Mouse (Mus musculus) layer of hippocampus, adult 11-12 months (tissue): ENCODE measurements around the gene Sh3tc1.

Experiments used
- DNase-seq: peaks from one replicate; pipeline ENCODE4 v3.0.0; 2022; ENCODE audit warnings: low spot score

Sh3tc1 gene

DNA sequence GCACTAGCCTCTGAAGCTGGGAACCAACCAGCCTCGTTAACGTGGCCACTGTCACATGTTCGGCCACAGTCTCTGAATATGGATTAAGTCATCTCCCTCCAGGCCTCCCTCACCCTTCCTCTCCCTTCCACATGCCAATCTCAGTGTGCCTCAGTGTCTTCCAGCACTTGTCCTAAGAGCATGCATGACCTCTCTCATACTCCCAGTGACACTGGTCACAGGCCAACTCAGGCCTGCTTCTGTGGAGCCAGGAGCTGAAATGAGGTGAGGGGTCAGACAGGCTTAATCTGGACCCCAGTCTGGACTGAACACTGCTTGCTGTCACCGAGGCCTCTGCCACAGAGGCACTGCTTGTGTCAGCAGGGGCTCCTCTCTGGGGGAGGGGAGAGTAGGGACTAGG, 53.5 kb downstream of the Sh3tc1 start:
- DNase-seq = no peak

- DNase-seq = no peak
Measured at GRCm38 (mm10) chr5:35685079-35685478, 54.7 kb downstream of the Sh3tc1 start.

- peak; percentile 71 for DNase-seq
Measured at GRCm38 (mm10) chr5:35680958-35681357, 58.8 kb downstream of the Sh3tc1 start.

DNA sequence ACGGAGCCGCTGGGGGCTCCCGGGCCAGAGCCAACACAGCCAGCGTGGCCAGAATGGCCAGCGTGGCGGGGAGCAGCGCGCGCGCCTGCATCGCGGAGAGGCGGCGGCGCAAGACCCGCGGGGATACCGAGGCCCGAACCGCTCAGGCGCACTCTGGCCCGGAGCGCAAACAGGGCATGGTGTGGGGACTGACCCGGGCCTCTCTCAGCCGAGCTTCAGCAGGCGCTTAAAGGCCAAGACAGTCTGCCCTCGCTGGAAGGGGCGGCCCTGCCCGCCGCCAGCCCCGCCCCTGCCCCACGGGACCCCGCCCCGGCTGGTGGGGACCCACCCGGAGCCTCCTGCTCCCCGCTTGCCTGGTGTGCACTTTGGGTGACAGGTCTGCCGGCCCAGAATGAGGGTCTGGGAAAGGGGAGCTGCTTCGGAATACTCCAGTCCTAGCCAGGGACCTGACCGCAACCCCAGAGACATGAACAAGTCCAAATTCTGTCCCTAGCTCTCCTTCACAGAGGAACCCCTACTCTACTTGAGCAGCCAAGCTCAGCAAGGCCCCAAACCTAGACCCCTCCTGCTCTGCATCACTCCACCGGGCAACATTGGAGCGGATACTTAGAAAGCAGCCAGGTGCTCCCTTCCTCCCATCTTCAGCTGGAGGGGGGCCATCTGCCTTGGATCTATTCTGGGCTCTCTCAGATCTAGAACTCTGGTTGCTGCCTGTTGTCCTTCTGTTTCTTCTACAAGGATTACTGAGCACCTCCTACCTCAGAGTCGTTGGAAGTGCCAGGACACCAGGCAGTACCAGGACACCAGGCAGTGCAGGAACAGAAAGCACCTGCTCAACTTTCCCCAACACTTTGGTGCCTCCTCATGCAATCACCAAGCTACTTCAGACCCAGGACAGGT, 60.3 kb downstream of the Sh3tc1 start, which contains the start of gene Htra3:
Gene Htra3 (minus strand): TSS at position 527 of the 900 bp plus-strand sequence.
- DNase-seq = peak; percentile 43

GRCm38 (mm10) chr5:35676964-35677363, 62.8 kb downstream of the Sh3tc1 start:
- DNase-seq = no peak

DNA sequence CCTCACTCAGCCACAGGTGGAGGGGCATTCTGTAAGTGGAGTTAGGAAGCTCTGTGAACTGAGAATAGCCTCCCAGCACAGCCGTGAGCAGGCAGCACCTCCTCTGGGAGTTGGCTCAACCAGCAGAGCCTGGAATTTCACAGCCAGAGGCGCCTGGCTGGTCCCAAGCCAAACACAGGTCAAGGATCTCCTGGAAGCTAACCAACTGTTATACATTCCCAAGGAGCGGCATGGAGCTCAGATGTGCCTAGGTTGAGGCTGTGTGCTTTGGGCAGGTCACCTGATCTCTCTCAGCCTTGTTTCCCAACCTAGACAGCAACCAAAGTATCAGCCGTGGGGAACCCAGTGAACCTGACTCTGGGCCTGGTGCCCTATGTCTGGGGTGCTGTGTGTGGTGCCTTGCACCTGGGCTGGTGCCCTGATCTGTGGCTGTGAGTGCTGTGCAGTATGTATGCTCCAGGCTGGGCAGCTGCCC, 65.7 kb downstream of the Sh3tc1 start:
- no peak for DNase-seq

GRCm38 (mm10) chr5:35673086-35673485, 66.7 kb downstream of the Sh3tc1 start:
- peak; percentile 78 for DNase-seq

- DNase-seq = no peak
Measured at GRCm38 (mm10) chr5:35672581-35672980, 67.2 kb downstream of the Sh3tc1 start.

GRCm38 (mm10) chr5:35671474-35671891, 68.3 kb downstream of the Sh3tc1 start:
- DNase-seq = peak; percentile 76

DNA sequence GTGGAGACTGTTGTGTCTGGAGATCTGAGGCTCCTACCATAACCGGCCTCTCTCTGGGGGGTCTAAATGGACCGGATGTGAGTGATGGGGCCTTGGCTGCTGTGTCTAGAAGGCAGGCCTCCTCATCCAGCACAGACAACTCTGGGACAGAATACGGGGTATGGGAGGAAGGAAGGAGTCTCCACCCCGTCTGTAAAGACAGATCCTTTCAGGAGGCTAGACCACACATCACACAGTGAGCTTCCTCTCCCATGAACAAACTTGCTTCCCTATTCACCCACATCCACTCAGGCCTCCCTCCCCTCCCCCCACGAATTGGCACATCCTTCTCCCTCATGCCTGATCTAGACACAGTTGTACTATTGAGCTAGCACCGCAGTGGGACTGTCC, 69.4 kb downstream of the Sh3tc1 start:
- DNase-seq = peak; percentile 73

DNA sequence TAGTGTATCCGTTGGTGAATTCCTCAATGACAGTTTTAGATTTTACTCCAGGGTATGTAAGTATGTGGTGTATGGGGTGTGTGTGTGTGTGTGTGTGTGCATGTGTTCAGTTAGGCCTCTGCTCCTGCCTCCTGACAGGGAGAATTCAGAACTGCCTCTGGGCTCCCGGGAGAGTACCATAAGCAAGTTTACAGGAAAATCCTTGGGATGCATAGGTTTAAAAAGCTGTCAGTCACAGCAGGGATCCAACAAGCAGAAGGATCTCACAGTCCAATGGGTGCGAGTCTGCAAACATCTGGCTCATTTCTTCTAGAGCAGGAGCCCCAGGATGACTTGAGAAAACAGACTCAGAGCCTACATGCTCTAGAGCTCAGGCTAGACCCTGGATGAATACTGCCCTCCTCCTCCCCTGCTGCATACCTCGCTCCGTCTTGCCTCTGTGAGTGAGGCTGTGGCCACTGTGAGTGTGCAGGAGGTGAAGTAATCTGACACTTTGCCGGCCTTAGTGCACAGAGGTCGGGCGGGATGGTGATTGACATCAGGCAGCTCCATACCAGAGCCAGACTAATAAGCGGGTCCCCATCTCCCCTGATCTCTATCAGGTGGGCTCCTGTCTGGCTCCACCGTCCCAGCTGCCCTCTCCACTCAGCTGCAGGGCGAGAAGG, 69.9 kb downstream of the Sh3tc1 start:
- no peak for DNase-seq

GRCm38 (mm10) chr5:35666152-35666551, 73.6 kb downstream of the Sh3tc1 start:
- no peak for DNase-seq

DNA sequence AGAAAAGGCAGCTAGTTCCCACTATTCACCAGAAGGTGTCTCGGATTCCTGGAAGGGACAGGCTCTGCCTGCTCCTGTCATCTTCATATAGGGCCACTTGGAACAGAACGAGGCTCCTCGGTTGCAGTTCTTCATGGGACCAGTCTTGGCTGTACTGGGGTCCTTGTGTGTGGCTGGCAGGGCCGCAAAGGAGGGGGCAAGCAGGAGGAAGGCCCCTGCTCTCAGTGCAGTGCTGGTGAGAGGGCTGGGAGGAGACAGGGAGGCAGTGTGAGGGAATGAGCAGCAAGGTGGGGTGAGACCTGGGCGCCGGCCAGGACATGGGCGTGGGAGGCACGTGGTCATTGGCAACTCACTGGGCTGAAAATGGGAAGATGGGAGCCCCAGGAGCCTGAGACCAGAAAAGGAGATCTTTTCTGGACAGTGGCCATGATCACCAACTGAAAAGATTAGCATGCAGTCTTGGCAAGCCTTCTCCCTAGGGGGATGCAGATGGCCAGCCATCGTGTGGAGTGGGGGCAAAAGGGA, 77.7 kb downstream of the Sh3tc1 start:
- DNase-seq = no peak

GRCm38 (mm10) chr5:35661210-35661609, 78.6 kb downstream of the Sh3tc1 start:
- DNase-seq = no peak

GRCm38 (mm10) chr5:35659503-35659902, 80.3 kb downstream of the Sh3tc1 start:
- DNase-seq = no peak

DNA sequence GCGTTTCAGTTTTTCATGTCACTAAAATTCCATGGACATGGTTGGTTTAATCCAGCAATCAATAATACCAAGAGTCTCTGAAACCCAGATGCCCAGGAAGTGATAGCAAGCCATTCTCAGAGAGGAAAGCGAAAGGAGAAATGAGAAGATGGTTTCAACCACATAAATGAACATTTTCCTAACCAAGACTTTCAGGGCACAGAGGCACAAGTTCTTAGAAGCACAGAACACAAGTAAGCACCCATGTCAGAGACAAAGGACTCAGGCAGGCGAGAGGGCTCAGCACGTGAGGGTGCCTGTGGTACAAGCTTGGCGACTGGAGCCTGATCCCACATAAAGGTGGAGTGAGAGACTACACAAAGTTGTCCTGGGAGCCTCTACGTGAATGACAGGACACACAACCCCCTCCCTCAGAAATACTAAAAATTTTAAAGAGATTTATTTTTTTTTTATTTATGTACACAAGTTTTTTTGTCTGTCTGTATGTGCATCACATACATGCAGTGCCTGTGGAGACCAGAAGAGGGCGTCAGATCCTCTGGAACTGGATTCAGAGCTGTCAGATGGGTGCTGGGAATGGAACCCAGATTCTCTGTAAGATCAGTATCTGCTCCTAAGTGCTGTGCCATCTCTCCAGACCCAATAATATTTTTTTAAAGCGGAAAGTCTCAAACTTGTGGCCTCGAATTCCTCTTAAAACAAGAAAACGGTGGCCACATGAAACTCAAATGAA, 83.9 kb downstream of the Sh3tc1 start:
- DNase-seq = no peak

GRCm38 (mm10) chr5:35653743-35654395, 85.9 kb downstream of the Sh3tc1 start:
- DNase-seq = no peak

- no peak for DNase-seq
Measured at GRCm38 (mm10) chr5:35652872-35653271, 86.9 kb downstream of the Sh3tc1 start.

GRCm38 (mm10) chr5:35652319-35652718, 87.5 kb downstream of the Sh3tc1 start:
- DNase-seq = no peak

DNA sequence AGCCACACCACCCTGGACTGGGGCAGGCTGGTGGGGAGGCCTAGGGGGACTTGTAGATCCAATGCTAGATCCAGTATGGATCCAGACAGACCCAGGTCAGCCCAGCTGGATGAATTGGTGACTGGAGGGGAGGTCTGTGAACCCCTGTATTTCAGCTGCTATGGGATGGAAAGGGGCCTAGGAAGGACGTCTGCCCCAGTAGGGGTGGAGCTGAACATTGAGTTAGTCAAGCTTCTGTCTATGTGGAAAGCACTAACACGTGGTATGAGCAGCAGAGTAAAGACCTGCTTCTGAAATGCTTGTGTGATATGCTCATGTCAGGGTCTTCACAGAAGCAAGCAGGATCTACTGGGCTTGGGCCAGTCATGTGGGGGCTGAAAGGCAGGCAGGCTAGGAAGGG, 91.6 kb downstream of the Sh3tc1 start:
- DNase-seq = no peak

DNA sequence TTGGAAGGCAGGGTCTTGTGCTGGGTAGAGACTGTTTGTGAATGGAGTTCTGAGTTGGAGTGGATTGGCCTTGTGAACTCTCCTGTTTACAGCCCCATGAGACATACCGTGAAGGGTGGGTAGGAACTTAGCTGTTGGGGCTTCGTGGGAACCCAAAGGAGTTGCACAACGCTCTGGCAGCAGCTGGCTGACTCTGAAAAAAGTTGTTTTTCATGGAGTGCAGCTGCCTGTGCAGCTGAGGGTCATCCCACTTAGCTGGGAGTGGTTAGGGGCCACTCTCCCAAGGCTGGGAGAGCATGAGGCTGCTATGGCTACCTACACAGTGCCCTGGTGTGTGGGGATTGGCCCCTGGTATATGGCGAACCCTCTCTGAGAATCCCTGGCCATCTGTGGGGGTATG, 92.2 kb downstream of the Sh3tc1 start:
- DNase-seq = no peak
